Mouse (Mus musculus) c-Kit-negative CD71-positive TER-119-positive erythroid progenitor cells, embryonic 14.5 days (primary cell): Measurements from ENCODE around the gene Dguok.

Source experiments
- DNase-seq: peaks from one replicate; pipeline ENCODE4 v3.0.0-alpha.2; 2013; ENCODE audit warnings: low read depth, low spot score

Dguok gene

DNA sequence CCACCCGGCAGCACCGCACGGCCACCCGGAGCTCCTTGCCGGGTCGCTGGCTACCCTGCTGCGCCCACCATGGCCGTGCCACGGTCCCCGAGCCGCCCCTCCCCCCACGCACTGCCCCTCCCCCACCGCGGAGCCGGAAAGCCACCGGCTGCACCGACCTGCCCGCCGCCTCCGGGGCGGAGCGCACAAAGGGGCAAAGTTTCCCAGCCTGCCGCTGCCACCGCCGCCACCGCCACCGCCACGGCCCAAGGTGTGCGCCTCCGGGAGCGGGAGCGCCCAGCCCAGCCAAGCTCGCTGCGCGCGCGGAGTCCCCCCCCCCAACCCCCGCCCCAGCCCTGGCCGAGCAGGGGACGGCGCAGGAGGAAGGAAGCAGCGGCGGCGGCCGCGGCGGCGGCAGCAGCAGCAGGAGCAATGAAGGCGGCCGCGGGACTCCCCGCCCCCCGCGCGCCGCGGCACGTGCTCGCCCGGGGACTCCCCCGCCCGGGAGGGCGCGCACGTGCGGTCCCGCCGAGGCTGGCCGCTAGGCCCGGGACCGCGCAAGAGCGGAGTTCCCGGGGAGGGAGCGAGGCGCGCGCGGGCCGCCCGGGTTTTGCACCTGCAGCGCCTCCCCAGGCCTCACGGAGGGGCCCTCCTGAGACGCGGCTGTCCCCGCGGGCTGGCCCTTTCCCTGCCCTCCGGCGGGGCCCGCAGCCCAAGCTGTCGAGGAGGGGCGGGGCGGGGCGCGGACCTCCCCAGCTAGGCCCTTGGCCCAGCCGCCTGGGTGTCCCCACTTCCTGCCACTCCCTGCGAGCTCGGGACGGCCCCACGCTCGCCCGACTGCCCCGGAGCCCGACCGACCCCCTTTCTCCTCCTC, 50.4 kb downstream of the Dguok start:
- DNase-seq: no peak

DNA sequence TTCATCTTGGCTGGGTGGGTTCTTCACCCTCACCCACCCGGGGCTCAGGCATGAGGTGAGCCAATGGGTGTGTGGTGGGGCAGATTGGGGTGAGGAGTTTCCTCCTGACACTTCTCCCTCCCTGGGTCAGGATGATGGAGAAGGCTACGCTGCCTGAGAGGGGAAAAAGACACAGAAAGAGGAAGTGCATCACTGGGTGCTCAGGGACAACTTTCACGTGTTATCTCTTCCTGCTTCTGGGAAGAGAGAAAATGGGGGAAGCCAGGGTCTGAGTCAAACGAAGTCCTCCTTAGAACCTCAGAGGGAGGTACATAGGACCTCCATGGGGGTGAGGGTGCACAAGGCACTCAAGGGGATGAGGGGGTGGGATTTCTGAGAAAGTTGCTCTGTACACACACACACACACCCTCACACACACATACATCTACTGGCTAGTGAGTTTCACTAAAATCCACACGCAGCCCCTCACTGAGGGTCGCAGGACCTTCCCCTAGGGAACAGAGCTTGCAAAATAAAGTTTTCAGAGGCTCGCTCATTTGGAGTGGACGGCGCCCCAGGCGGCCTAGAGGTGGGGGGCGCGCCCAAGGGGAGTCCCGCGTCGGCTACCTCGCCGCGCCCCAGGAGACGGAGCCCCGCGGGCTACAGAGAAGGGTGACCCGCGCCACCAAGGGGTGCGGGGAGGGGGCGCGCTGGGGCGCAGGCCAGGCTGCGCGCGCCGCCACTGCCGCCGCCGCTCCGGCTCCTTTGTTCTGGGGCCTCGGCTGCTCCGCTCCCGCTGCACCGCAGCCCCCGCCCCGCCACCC, 51.2 kb downstream of the Dguok start:
- DNase-seq: no peak

DNA sequence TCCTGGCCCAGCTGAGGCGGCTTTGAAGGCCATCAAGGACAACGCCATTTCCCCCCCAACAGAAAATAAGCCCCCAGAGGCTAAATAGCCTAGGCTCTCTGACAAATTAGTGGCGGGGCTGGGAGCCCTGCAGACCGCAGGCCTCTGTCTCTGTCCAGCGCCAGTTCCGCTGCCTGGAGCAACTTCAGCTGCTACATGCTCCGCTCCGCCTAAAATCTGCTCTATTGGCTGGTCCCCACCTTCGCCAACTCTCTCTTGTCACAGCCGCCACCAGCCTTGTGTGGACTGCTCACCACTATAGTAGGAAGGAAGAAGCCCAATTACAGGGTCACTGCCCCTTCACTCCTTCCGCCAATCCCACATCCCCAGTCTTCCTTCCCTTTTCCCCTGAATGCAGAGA, 53.1 kb downstream of the Dguok start:
- DNase-seq: no peak

DNA sequence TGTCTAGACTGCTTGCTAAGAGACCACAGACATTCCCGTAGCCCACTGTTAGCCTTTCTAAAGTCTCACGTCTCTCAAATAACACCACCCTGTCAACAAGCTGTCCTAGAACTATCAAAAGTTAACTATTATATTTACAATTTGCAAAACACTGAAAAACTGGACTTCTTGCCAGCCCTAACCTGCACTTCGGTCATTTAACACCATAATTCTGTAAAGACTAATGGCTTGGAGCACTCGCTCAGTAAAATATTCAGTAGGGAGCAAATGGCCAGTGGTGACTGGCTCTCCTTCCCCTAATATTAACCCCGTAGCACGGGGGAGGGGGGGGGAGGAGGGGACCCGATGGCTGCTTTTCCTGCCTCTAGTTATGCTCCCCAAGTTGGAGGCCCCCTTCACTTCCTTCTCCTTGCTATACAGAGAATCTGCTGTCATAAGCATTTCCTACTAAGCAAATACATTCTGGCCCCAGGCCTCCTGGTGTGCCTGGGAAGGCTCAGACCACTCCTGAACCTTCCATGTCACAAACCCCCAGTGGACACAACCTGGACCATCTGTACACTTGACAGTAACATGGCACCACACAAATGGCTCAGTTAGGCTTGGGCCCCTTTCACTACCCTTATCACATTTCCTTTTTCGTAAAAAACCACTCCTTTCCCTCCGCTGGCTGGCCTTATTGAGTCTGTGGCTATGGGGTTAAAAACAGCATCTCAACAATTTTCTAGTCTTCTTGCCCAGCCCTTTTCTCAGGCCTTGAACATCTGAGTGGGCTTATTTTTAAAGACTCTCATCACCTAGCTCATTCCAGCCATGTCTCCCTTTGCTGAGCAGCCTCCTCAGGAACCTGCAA, 56.1 kb downstream of the Dguok start:
- DNase-seq: no peak

DNA sequence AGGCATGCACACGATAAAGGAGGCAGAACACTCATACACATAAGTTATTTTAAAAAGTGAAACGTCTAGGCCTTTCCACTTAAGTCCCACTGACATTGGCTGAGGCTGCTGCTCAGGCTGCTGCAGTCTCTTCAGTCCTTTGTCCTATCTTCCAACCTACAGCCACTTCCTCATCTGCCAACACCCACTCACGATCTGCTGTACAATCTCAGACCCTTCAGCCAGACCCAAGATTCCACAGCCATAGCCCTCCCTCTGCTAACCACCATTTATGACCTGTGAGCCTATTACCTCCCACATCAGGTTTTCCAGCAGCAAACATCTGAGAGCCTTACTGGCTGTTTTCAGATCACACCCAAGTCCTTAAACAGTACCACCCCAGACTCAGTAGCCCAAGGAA, 57.3 kb downstream of the Dguok start:
- no peak for DNase-seq

DNA sequence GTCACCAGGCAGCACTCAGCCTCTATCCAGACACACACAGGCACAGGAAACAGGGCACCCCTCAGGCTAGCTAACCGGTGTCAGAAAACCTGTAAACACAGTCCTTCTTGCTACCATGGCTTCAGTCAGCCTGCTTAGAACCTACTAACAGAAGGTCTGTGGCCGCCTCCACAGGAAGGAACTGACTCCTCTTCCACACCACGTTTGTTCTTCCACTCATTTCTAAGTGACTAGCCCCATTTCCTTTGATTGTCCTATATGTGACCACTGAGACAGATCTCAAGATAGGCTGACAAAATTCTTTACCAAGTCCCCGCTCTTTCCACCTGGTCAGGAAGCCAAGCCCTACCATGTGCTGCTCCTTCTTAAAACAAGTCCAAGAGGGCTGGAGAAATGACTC, 57.9 kb downstream of the Dguok start:
- DNase-seq: no peak

DNA sequence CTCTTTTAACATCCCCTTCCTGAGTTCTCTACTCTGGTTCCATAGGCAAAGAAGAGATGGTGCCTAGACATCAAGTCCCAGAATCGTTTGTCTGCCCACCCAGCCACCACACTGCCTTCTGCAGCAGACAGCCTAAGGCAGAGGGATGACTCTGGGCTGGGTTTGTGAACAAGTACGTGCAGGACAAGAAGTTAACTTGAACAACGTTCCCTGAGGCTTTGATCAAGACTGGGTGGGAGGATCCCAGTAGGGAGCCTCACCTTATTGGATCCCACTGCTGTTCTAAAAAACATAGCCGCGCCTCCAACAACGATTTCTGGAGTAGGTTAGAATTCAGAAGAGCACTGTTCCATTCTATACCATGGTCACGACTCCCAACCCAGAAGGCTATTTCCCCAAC, 59.7 kb downstream of the Dguok start:
- no peak for DNase-seq

DNA sequence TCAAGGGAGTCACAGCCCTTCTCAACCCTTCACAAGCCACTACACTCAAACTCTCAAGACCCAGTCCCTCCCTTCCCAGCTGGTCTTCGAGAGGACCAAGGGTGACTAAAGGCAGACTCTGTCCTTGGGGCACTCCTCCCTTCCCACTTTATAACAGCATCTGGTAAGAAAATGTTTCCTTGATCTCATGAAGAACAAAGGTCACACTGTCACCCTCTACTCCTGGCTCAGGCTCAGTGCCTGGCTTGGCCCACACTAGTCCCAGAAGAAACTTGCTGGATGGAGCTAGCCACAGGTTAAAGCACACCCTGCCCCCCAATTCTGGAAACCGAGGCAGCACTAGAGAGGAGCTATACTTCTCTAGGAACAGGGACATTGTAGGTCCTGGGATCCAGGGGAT, 61.0 kb downstream of the Dguok start:
- DNase-seq: no peak

DNA sequence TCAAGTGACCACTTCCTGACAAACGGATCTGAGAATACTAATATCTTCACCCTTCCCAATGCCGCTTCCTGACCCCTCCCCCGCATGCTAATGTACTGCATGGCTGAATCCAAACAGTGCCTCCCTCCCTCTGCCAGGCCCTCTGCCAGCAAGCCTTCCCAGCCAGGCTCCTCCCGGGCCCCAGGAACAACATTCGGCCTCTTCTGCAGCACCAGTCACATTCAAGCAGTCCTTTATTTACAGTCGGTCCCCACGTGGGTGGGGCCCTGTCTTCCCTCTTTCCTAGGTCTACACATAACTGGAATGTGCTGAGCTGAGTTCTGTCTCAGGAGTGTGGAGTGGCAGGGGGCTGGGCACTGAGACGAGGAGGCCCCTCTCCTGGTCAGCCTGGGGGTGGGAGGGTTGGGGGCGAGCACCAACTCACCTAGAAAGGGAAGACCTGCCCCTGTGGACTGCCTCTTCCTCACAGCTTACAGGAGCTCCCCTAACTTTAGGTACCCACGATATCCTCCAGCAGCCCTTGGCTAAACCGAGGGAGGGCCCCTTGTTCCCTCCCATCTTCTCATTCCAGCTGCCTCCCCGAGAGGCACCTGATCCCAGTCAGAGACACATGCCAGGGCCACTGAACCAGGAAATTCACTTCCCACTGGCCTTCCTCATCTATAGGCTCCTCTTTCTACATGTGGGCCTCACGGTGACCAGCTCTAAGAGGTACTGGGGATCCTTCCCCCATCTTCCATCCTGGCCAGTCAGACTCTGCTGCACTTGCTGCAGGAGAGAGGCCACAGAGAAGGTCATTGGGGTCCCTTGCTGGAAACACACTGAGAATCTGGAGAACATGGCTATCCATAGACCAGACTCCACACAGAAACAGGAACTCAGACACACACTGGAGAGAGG, 63.1 kb downstream of the Dguok start:
- DNase-seq: no peak

DNA sequence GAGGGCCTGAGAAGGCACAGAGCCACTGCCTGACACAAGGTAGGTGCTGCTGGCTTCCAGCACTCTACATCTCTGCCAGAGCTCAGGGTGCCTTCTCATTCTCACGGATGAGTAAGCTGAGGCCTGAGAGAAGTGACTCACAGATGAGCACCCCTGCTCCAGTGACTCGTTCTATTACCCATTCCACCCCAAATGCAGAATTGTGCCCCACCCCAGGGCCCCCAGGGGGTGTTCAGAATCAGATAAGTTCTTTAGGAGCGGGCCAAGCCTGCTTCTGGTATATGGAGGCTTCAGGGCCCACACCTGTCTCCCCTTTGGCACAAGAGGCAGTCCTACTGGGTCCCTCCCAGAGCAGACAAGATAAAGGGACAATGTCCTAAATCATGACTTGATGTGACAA, 64.1 kb downstream of the Dguok start:
- DNase-seq: no peak

DNA sequence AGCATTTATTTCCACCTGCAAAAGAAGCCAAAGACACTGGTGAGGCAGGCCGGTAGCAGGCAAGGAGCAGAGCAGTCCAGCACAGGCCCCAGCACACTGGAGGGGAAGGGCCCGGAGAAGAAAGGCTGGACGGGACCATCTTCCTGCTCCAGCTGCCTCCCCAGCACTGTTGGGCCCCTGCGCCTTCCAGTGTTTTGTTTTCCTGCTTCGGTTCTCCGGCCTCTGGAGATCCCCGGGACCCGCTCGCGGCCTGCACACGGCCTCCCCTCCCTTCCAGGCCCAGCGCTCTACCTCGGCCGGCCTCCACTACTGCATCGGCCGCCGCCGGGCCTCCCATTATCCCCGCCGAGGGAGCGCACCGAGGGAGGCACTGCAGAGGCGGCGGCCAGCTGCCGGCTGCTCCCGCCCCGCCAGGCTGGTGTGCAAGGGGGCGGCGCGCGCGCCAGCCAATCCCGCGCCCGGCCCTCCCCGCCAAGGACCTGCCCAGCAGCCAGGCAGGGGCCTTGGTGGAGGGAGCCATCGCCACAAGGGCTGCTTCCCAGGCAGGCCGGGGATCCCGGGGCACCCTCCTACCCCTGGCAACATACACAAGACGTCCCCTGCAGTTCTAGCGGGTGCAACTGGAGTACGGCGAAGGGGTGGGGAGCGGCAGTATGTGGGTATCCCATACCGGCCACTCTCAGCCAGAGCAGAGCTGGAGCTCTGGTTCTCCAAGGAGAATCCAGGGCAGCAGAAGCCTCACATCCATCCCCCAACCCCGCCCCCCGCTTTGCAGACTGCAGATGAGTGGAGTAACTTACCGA, 65.3 kb downstream of the Dguok start:
- peak; percentile 75 for DNase-seq

DNA sequence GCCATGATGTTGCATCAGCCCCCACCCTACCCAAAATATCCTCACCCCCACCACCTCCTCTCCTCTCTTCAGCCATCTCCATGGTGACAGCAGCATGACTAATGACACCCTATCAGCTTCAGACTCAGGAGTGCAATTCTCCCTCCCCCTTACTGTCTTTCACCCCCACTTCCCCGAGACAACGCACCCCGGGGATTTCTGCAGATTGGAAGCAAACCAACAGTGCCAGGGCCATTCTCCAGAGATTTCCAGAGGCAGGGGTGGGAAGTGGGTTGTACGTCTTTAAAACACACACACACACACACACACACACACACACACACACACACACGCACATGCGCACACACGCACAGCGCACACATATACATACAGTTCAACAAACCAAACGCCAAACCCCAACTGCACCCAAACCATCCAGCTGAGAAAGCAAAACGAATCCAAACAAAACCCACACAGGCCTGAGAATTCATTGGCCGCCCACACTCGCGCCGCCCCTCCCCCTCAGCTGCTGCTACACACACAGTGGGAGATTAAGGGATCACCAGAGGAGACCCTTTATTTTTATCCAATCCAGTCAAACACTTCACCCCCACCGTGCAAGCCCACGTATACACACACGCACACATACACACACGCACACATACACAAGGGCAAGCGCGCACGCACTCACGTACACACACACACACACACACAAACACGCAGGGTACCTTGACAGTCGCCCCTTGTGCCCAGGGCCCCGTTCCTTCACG, 66.1 kb downstream of the Dguok start:
- DNase-seq: no peak

DNA sequence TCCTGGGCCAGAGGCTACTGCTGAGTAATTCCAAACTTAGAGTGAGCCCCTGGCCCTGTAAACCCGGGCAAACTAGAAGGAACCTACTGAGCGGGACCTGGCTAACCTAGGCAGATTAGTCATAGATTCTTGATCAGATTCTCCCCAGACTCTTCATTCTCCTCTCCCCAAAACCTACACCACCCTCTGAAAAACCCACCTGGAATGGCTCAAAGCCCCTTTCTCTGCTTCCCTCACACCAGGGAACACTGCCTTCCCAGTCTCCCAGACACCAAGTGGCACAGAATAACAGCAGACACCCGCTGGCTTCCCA, 66.6 kb downstream of the Dguok start:
- DNase-seq: no peak

DNA sequence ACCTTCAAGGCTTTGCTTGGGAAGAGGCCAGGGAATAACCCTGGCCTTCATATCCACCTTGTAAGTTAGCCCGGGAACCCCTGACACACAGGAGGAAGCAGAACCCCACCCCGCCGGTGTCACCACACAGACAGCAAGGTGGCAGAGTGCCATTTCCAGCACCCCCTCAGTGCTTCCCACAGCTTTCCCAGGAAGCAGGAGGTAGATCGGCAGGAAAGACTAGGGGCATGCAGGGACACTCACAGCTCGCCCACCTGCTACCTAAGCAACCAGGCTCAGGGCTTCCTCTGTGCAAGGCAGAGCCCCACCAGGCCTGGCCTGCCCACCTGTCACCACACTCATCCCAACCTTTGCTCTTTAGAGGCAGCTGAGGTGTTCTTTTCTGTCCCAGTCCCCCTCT, 67.0 kb downstream of the Dguok start:
- no peak for DNase-seq

DNA sequence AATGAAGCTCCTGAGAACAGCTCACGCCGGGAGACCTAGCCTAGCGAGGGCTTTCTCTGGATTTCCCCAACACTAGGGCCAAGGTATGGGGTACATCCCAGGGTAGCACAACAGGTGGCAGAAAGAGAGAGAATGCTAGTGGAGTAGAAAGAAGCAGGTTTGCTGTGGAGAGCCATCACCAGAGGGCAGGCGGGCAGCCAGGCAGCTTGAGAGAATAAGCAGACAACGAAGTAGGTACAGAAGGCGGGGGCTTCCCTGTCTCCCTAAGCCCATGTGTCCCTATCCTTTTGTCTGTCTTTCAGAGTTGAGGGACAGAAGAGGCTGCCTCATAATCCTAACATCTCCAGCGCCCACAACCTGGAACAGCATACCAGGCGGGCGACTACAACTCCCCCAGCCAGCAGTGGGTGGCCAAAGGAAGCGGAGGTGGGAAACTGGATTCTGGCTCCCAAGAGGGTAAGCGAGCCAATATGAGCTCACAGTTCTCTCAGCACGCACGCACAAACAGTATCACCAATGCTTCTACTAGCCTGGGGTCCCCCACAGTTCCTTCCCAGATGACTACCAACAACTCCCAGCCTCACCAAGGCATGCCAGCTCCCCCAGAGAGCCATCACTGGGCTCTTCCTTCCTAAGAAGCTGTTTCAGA, 67.5 kb downstream of the Dguok start:
- no peak for DNase-seq

DNA sequence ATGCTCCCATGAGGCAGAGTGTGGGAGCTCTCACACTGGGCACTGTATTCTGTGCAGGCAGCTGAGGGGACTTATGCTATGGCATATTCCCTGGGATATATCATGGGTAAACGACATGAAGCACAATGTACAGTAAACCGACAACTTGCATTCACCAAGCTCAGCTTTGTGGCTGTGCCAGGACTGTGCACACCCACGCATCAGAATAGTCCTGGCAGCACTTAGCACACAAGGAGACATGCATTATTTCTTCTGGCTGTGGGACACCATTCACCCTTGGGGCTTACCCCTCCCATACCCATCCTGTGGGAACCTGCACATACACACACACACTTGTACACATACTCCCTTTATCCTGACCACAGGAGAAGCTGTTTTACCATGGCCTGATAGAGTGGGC, 68.2 kb downstream of the Dguok start:
- no peak for DNase-seq

DNA sequence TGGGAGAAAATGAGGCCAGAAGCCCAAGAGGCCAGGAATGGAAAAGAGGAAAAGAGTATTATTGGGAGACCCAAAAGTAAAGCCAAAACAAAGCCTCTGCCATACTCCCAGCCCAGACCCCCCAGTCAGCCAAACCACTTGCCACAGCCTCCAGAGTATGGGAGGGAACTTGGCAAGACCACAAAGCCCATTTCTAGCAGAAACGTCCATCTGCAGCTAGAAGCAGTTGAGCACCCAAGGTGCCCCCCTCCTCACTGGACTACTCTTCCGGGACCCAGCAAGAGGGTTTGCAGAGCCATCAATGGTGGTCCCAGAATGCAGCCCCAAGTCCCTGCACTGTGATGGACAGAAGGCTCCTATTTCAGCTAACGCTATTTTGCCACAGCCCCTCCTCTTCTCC, 69.0 kb downstream of the Dguok start:
- no peak for DNase-seq

DNA sequence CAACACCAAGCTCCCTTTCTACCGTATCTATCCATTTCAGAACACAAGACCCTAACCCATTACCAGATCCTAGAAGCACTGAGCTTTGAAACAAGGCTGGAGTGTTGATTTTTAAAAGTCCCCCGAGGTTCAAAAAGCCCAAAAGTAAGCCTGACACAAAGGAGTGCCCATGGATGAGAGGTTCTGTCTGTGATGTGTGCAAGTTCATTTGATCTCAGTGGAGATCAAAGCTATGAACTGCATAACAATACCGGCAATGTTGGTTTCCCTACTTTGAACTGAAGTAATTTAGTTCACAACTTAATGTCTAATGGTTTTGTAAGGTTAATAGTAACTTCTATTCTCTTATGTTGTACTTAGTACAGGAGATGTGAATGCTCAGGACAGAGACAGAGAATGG, 69.5 kb downstream of the Dguok start:
- no peak for DNase-seq

DNA sequence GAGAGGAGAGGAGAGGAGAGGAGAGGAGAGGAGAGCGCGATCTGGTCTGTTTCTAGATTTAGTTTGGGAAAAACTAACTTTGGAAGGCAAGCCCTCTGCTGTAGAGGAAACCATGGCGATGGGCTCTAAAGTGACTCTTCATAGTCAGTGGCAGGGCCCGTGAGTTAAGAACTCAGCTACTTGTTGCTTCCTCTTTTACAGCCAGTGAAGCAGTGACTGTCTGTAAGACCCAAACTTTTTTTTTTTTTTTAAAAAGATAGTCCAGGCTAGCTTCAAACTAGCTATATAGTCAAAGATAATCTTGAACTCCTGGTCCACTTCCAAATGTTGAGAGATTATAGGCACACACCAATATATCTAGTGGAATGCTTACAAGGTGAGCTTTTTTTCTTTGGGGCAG, 70.2 kb downstream of the Dguok start:
- DNase-seq: no peak
